In the genomic region with DNA sequence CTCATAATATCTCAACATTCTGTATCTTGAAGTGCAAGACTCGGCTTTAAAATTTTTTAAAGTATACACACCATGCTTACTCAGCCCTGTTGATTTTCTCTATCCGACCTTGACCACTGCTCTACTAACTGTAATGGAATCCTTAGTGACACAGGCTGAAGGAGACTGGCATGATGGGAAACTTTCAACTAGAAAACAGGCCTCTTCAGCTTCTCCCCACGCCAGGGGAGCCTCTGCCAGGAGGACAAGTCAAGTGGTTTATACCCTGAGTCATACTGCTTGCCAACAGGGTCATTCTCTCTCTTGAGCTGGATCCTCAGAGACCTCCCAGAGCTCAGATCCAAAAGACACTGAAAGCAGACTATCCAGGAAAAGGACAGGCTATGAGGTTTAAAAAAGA, we compare ENCODE assay signal across 12 mouse cellular contexts.
DNase-seq lines count a peak whose midpoint lies in the region; ATAC-seq and TF ChIP-seq lines count a peak whose summit lies in the region.
"Had no signal": no experiment of that assay in that cellular context is flagged by ENCODE, and none has a peak within 500 bp of the region (broad histone marks: within the 10 kb centered on the region; RNA-seq: fewer than 3 reads in every experiment).

No protein-coding gene starts in this region.

- TF ChIP-seq EP300 in heart, postnatal 0 days (IDR thresholded peaks at IDR 0.05; ENCODE audit: low read depth), result no peak

- H3K9me3 ChIP-seq in heart, postnatal 0 days (replicated peaks; ENCODE audit: control insufficient read depth, low read length), result no peaks in the 10 kb centered on the region
- H3K9me3 ChIP-seq: liver, embryonic 13.5 days had no signal

- H3K4me3 ChIP-seq in heart, postnatal 0 days (ENCODE audit: low read depth, low read length), result no peak overlapping the region
- no peak overlapping the region for H3K4me3 ChIP-seq in thymus, adult 2 months (ENCODE audit: control insufficient read depth, insufficient read depth, low read length)
- H3K4me3 ChIP-seq: erythroblast, embryonic 14.5 days; liver, embryonic 13.5 days had no signal

- peak; percentile 48 to 55 for DNase-seq in adrenal gland, adult (ENCODE audit: inconsistent age in 2 of 2, low spot score in 1 of 2)
- DNase-seq in adrenal gland, postnatal 4 days (ENCODE audit: low spot score in 2 of 2), result no peak
- DNase-seq in heart, postnatal 0 days (ENCODE audit: low spot score), result peak; percentile 33
- DNase-seq in heart, adult 8-10 months (ENCODE audit: low spot score), result no peak
- DNase-seq in thymus, adult 2 months, result no peak
- no peak for DNase-seq in thymus, postnatal 4 days
- no peak for DNase-seq in embryo, embryonic 10.5 days (ENCODE audit: low spot score)
- DNase-seq: kidney, adult 18-20 months; liver, embryonic 13.5 days; thymus, postnatal 25 days had no signal

- H3K27ac ChIP-seq in heart, postnatal 0 days (ENCODE audit: low read depth), result peak overlapping the region; percentile 1; the same call in 1 of the 2 replicates
- H3K27ac ChIP-seq in thymus, adult 2 months (ENCODE audit: control insufficient read depth, insufficient read depth, low read length), result peak overlapping the region; percentile 22; the same call in 1 of the 2 replicates
- H3K27ac ChIP-seq: liver, embryonic 13.5 days had no signal

- peaks cover 27% of the 10 kb centered on the region for H3K4me1 ChIP-seq in heart, postnatal 0 days (ENCODE audit: control insufficient read depth, insufficient read depth)
- peaks cover 16% of the 10 kb centered on the region for H3K4me1 ChIP-seq in thymus, adult 2 months (replicated peaks; ENCODE audit: control insufficient read depth, insufficient read depth, low read length)

- H3K9ac ChIP-seq in heart, postnatal 0 days (replicated peaks; ENCODE audit: low read depth, low read length), result no peak overlapping the region
- H3K9ac ChIP-seq: liver, embryonic 13.5 days had no signal

- no peak overlapping the region for H3K4me2 ChIP-seq in heart, postnatal 0 days (ENCODE audit: low read depth, low read length)
- H3K4me2 ChIP-seq: liver, embryonic 13.5 days had no signal

- TF ChIP-seq CTCF in heart, postnatal 0 days (IDR thresholded peaks at IDR 0.05; ENCODE audit: low read depth), result no peak
- TF ChIP-seq CTCF in thymus, adult 2 months (IDR thresholded peaks at IDR 0.05; ENCODE audit: borderline replicate concordance, control insufficient read depth, extremely low read depth, insufficient read depth, low read length, poor library complexity), result no peak

- ATAC-seq in heart, postnatal 0 days (ENCODE audit: insufficient read depth, low read depth), result peak; percentile 30; the same call in 1 of the 2 replicates
- ATAC-seq in granulocyte monocyte progenitor cell, adult 5-6 weeks (replicated peaks; ENCODE audit: poor library complexity, severe bottlenecking), result no peak

- H3K27me3 ChIP-seq in heart, postnatal 0 days (ENCODE audit: control insufficient read depth, insufficient read depth, low read length), result no peaks in the 10 kb centered on the region
- H3K27me3 ChIP-seq in thymus, adult 2 months (ENCODE audit: control insufficient read depth, insufficient read depth, low read length), result no peaks in the 10 kb centered on the region
- H3K27me3 ChIP-seq: liver, embryonic 13.5 days had no signal

- TF ChIP-seq POLR2A in thymus, adult 2 months (IDR thresholded peaks at IDR 0.05; ENCODE audit: control insufficient read depth, extremely low read depth, insufficient read depth, low read length, poor library complexity), result no peak

- H3K36me3 ChIP-seq in heart, postnatal 0 days (replicated peaks; ENCODE audit: control insufficient read depth, insufficient read depth, low read length), result peaks cover 21% of the 10 kb centered on the region
- peaks cover 94% of the 10 kb centered on the region for H3K36me3 ChIP-seq in thymus, adult 2 months (ENCODE audit: control insufficient read depth, insufficient read depth, low read length)
- H3K36me3 ChIP-seq: liver, embryonic 13.5 days had no signal

- 49% methylated on average over 3 of the region's 3 CpGs for WGBS in heart, postnatal 0 days
- WGBS in thymus, adult 2 months, result 92% methylated on average over 3 of the region's 3 CpGs

Comparison
In these comparisons a context has a peak if more than half of its experiments do, and no peak if none do; other contexts are left out.
1. DNase-seq: peak in adrenal gland, adult (2 of 2) and heart, postnatal 0 days (single experiment); none in adrenal gland, postnatal 4 days (0 of 2), heart, adult 8-10 months (single experiment), thymus, adult 2 months (single experiment), thymus, postnatal 4 days (single experiment) and embryo, embryonic 10.5 days (single experiment).